Mouse (Mus musculus): ENCODE results near the gene 1700122O11Rik. TPM values are rescaled to one million over a fixed set of nuclear protein-coding genes. Genes with fewer than 3 reads are reported as not detected.

1700122O11Rik gene
- not detected in 2 replicates for polyA plus RNA-seq (2016; fragmentation: Nextera tagmentation; extraction: Ambion mirVana)

DNA sequence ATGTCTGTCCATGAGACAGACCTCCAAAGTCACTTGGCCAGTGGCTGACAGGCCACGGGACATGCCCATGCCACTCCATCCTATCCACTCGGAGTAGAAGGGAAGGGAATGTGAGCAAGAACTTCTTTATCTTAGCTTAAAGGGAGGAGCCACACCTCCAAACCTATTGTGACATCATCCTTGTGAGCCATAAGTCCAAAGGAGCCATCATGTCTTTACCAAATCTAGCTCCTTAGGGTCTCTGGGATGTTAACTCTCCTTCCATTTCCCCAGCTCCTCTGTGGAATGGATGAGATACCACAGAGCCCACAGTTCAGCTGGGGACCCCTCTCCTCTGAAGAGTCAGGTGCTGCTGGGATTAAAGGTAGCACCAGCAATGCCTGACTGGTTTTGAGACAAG is at the start of gene 1700122O11Rik:
Gene 1700122O11Rik, minus strand, starts transcription at position 101 of the 400 bp plus-strand sequence.
- Histone ChIP-seq H3K4me2 (no peak within 1 kb of the TSS), H3K9me3 (no peaks in the 10 kb centered on the region), H3K27ac (no peak within 1 kb of the TSS), H3K9ac (no peak within 1 kb of the TSS), H3K4me1 (peaks cover 30% of the 10 kb centered on the region), H3K4me3 (replicated peaks) (no peak within 1 kb of the TSS), H3K27me3 (peaks cover 50% of the 10 kb centered on the region), H3K36me3 (replicated peaks) (no peaks in the 10 kb centered on the region)
- no peak for ATAC-seq (ENCODE audit: low FRiP score)
- WGBS = 97% methylated on average over 2 of the region's 2 CpGs

DNA sequence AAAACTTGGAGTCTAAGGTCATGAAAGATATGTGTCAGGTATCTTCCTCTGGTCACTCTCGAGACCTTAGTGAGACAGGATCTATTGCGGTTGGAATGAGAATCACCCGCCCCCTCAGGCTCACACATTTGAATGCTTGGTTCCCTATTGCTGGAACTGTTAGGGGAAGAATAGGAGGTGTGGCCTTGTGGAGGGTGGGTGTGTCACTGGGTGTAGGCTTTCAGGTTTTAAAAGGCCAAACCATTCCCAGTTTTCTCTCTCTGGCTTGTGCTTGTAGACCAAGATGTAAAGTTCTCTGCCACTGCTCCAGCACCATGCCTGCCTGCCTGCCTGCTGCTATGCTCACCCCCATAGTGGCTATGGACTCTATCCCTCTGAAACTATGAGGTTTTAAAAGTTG is 42.5 kb upstream of the 1700122O11Rik start:
- no peaks in the 10 kb centered on the region for H3K4me1 ChIP-seq
- H3K9me3 ChIP-seq = no peaks in the 10 kb centered on the region
- no peak overlapping the region for H3K27ac ChIP-seq
- 59% methylated on average over 3 of the region's 3 CpGs for WGBS
- H3K9ac ChIP-seq = no peak overlapping the region
- no peak for ATAC-seq (ENCODE audit: low FRiP score)
- no peak overlapping the region for H3K4me3 ChIP-seq (replicated peaks)
- no peak overlapping the region for H3K4me2 ChIP-seq
- no peaks in the 10 kb centered on the region for H3K36me3 ChIP-seq (replicated peaks)
- no peaks in the 10 kb centered on the region for H3K27me3 ChIP-seq

- no peaks in the 10 kb centered on the region for H3K36me3 ChIP-seq (replicated peaks)
- ATAC-seq (ENCODE audit: low FRiP score) = no peak
- H3K27ac ChIP-seq = no peak overlapping the region
- no peak overlapping the region for H3K4me3 ChIP-seq (replicated peaks)
- no peaks in the 10 kb centered on the region for H3K9me3 ChIP-seq
- H3K9ac ChIP-seq = no peak overlapping the region
- 16% methylated on average over 5 of the region's 5 CpGs for WGBS
- H3K27me3 ChIP-seq = peaks cover 14% of the 10 kb centered on the region
- peaks cover 22% of the 10 kb centered on the region for H3K4me1 ChIP-seq
- H3K4me2 ChIP-seq = no peak overlapping the region
These were observed 29.6 kb upstream of the 1700122O11Rik start for GRCm38 (mm10) chr17:48067729-48068128.

DNA sequence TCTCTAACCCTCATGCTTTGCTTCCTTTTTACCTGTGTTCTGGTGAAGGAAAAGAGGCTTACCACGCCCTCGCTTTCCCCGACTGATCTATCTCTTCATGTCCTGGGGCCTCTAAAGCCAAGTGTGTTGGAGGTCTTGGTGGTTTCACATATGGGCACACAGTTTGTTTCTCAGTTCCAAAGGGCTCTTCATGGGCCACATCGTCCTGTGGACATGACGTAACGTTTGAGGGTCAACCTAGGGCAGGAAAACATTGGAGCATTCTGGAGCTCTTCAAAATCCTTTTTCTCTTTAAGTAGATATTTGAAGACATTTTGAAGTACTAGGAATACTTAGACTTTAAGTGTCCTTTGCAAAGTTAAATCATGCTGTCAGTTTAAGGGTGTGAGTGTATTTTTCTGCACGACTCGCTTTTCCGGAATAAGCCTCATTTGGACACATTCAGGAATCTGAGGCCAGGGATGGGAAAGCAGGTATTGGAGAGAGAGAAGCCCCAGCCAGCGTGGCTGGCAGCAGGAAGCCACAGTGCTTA is 29.1 kb upstream of the 1700122O11Rik start:
- Histone ChIP-seq H3K4me1 (peaks cover 23% of the 10 kb centered on the region), H3K27me3 (peaks cover 14% of the 10 kb centered on the region), H3K27ac (no peak overlapping the region), H3K4me2 (no peak overlapping the region), H3K9ac (no peak overlapping the region), H3K9me3 (no peaks in the 10 kb centered on the region), H3K36me3 (replicated peaks) (no peaks in the 10 kb centered on the region), H3K4me3 (replicated peaks) (no peak overlapping the region)
- no peak for ATAC-seq (ENCODE audit: low FRiP score)
- 61% methylated on average over 10 of the region's 10 CpGs for WGBS

DNA sequence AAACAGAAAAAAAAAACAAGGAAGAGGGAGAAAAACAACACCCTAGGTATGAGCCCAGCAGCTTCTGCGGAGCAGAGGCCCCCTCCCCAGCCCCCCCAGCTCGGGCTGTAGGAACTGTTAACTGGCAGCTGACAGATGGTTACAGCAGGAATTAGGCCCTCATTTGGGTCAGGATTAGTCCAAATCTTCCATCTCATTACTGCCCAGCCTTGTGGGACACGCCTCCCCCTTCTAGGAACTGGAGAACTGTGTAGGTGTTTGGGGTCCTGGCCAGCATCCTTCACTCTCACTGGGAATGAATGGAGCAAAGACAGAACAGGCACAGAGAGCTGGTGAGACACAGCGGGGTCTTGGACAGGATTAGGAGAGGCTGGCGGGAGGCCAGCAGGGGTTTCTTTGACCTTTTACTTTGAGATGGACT is 27.0 kb upstream of the 1700122O11Rik start:
- no peaks in the 10 kb centered on the region for H3K36me3 ChIP-seq (replicated peaks)
- H3K27me3 ChIP-seq = peaks cover 19% of the 10 kb centered on the region
- no peak overlapping the region for H3K4me3 ChIP-seq (replicated peaks)
- no peak overlapping the region for H3K9ac ChIP-seq
- H3K4me1 ChIP-seq = peaks cover 31% of the 10 kb centered on the region
- peak overlapping the region; percentile 63 for H3K27ac ChIP-seq
- no peaks in the 10 kb centered on the region for H3K9me3 ChIP-seq
- H3K4me2 ChIP-seq = no peak overlapping the region
- WGBS = 9% methylated on average over 5 of the region's 5 CpGs
- ATAC-seq (ENCODE audit: low FRiP score) = peak; percentile 73; the same call in 1 of the 2 replicates

DNA sequence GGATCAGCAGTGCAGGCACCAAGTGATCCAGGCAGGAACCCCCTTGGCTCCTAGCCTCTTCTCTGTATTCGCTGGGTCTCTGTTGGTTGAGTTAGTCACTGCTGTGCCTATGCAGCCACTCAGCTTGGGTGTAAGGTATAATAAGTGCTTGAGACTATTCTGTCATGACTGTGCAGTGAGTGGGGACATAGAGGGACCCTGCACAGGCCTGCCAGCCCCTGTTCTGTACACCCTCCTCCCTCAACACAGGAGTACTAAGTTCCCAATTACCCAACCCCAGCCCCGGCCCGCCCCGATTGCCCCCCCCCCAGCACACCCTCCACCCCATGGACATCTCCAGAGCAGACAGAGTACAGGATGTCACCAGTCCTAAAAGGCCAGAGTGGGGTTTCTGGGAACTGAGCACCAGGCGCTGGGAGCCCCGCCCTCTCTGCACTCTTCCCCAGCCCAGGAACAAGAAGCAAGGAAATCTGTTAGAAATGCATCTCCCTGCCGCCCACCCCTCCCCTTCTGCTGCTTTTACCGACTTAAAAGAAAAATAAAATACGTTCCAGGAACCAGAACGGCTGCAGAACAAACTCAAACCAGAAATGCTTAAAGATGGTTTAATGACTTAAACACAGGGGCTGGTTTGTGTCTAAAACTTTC is 26.2 kb upstream of the 1700122O11Rik start:
- 32% methylated on average over 10 of the region's 10 CpGs for WGBS
- Histone ChIP-seq H3K4me2 (no peak overlapping the region), H3K27me3 (peaks cover 19% of the 10 kb centered on the region), H3K9ac (no peak overlapping the region), H3K36me3 (replicated peaks) (no peaks in the 10 kb centered on the region), H3K4me3 (replicated peaks) (no peak overlapping the region), H3K9me3 (no peaks in the 10 kb centered on the region), H3K27ac (peak overlapping the region; percentile 46; the same call in 1 of the 2 replicates), H3K4me1 (peaks cover 31% of the 10 kb centered on the region)
- no peak for ATAC-seq (ENCODE audit: low FRiP score)

GRCm38 (mm10) chr17:48057382-48057781 is 19.3 kb upstream of the 1700122O11Rik start:
- no peak overlapping the region for H3K4me3 ChIP-seq (replicated peaks)
- H3K27ac ChIP-seq = peak overlapping the region; percentile 36; the same call in 1 of the 2 replicates

DNA sequence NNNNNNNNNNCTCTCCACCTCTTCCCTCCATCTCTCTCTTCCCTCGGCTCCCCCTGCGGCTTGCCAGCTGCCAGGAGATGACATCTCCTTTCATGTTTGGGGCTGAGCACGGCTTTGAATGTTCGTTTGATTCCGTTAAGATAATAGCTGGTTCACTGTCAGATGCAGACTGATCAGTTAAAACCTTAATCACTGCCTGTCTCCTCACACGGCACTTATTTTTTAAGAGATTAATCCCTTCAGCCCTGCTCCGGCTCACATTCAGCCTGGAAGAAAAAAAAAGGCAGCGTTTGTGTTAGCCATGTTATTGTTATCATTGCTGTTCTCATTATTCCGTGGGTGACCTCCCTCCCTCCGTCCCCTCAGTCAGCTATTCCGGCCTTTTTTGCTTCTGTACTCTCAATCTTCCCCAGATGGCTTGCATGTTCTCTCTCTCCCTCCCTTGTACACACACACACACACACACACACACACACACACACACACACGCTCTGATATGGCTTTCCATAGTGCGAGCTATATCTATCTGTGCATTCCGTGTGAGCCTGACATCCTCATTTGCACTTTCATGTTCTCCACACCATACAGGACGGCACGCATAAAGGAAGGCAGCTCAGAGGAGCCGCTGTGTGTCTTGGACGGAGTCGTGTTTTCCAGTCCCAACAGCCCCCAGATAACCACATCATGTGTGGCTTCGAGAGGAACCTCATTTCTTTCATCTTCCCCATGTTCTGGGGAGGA is 17.2 kb upstream of the 1700122O11Rik start:
- ATAC-seq (ENCODE audit: low FRiP score) = 0 out of 2 replicates have a peak, but pooled peaks have one; percentile 22
- Histone ChIP-seq H3K4me3 (replicated peaks) (no peak overlapping the region; the same call in 1 of the 2 replicates), H3K27ac (peak overlapping the region; percentile 56), H3K4me2 (peak overlapping the region; percentile 31), H3K27me3 (peaks cover 38% of the 10 kb centered on the region), H3K4me1 (peaks cover 30% of the 10 kb centered on the region), H3K36me3 (replicated peaks) (no peaks in the 10 kb centered on the region), H3K9me3 (no peaks in the 10 kb centered on the region), H3K9ac (no peak overlapping the region)
- WGBS = 32% methylated on average over 20 of the region's 20 CpGs

More at GRCm38 (mm10) chr17:48057382-48057781, 19.3 kb upstream of the 1700122O11Rik start:
- Histone ChIP-seq H3K4me1 (peaks cover 39% of the 10 kb centered on the region), H3K9ac (no peak overlapping the region), H3K27me3 (peaks cover 43% of the 10 kb centered on the region), H3K36me3 (replicated peaks) (no peaks in the 10 kb centered on the region), H3K4me2 (peak overlapping the region; percentile 27; the same call in 1 of the 2 replicates), H3K9me3 (no peaks in the 10 kb centered on the region)
- ATAC-seq (ENCODE audit: low FRiP score) = no peak; the same call in 1 of the 2 replicates
- WGBS = 3% methylated on average over 12 of the region's 12 CpGs

GRCm38 (mm10) chr17:48053646-48054045 is 15.6 kb upstream of the 1700122O11Rik start:
- WGBS = 82% methylated on average over 2 of the region's 2 CpGs
- no peak for ATAC-seq (ENCODE audit: low FRiP score)
- Histone ChIP-seq H3K4me2 (no peak overlapping the region), H3K4me3 (replicated peaks) (no peak overlapping the region), H3K9ac (no peak overlapping the region), H3K27ac (no peak overlapping the region), H3K9me3 (no peaks in the 10 kb centered on the region), H3K27me3 (peaks cover 46% of the 10 kb centered on the region), H3K4me1 (peaks cover 30% of the 10 kb centered on the region), H3K36me3 (replicated peaks) (no peaks in the 10 kb centered on the region)

DNA sequence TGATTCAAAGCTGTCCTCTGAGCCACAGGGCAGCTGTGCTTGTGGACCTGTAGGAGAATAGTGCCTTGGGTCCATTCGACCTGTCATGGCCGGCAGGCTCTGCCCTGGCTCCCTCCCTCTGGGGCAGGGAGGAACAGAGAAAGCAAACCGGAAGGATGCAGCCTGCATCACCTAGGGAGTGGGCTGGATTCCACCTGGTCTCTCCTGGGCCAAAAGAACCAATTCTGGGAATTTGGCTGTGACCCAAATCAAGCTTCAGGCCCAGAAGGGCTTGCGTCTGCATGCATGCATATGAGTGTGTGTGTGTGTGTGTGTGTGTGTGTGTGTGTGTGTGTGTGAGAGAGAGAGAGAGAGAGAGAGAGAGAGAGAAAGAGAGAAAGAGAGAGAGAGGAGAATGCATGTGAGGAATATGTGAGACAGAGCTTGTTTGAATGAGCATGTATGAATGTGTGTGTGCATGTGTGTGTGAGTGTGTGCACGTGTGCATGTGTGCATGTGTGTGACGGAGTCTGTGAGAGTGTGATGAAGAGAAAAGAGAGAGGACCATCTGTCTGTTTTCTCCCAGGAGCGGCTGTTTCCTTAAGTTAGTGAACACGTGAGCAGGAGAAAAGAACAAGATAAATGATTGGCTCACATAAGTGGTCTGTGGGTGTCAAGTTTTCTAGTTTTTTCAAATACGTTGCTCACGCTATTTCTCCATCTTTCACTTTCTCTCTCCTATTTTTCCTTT is 14.4 kb upstream of the 1700122O11Rik start:
- Histone ChIP-seq H3K36me3 (replicated peaks) (no peaks in the 10 kb centered on the region), H3K9me3 (no peaks in the 10 kb centered on the region), H3K4me1 (peaks cover 20% of the 10 kb centered on the region), H3K27me3 (peaks cover 47% of the 10 kb centered on the region), H3K4me2 (no peak overlapping the region), H3K9ac (no peak overlapping the region), H3K4me3 (replicated peaks) (no peak overlapping the region), H3K27ac (no peak overlapping the region)
- 81% methylated on average over 10 of the region's 10 CpGs for WGBS
- no peak for ATAC-seq (ENCODE audit: low FRiP score)

GRCm38 (mm10) chr17:48051638-48052337 is 13.7 kb upstream of the 1700122O11Rik start:
- Histone ChIP-seq H3K4me2 (no peak overlapping the region), H3K27ac (no peak overlapping the region), H3K36me3 (replicated peaks) (no peaks in the 10 kb centered on the region), H3K9ac (no peak overlapping the region), H3K27me3 (peaks cover 40% of the 10 kb centered on the region), H3K4me3 (replicated peaks) (no peak overlapping the region), H3K4me1 (peaks cover 13% of the 10 kb centered on the region), H3K9me3 (no peaks in the 10 kb centered on the region)
- 80% methylated on average over 5 of the region's 5 CpGs for WGBS
- no peak for ATAC-seq (ENCODE audit: low FRiP score)
